Mouse (Mus musculus) adrenal gland, adult (tissue): ENCODE measurements around the gene Mcat.

Experiments used
- DNase-seq, 2 experiments: peaks; one replicate each; pipeline ENCODE4 v3.0.0; 2022 to 2023; ENCODE audit warnings: low spot score in 1 of 2; ENCODE audit not compliant: inconsistent age in 2 of 2

The Mcat gene

GRCm38 (mm10) chr15:83539905-83540304, 23.7 kb downstream of the Mcat start:
- peak; percentile 64 to 79 for DNase-seq

- DNase-seq = no peak
These were observed 24.7 kb downstream of the Mcat start for GRCm38 (mm10) chr15:83538855-83539254.

GRCm38 (mm10) chr15:83535890-83536231, 27.7 kb downstream of the Mcat start:
- no peak for DNase-seq

GRCm38 (mm10) chr15:83534960-83535889, 28.4 kb downstream of the Mcat start:
- DNase-seq = peak in 1 of 2 experiments; percentile 70

- no peak for DNase-seq
These were observed 31.0 kb downstream of the Mcat start for GRCm38 (mm10) chr15:83532606-83533005.

GRCm38 (mm10) chr15:83531961-83532469, 31.6 kb downstream of the Mcat start:
- no peak for DNase-seq

- peak in 1 of 2 experiments; percentile 40 for DNase-seq
These were observed 32.9 kb downstream of the Mcat start for GRCm38 (mm10) chr15:83530688-83531087.

- DNase-seq = peak; percentile 49 to 70
These were observed 33.4 kb downstream of the Mcat start for GRCm38 (mm10) chr15:83530233-83530632.

GRCm38 (mm10) chr15:83529765-83530164, 33.8 kb downstream of the Mcat start:
- DNase-seq = peak; percentile 59 to 79

- DNase-seq = peak in 1 of 2 experiments; percentile 45
These were observed 34.7 kb downstream of the Mcat start for GRCm38 (mm10) chr15:83528892-83529291.

GRCm38 (mm10) chr15:83527747-83528146, 35.8 kb downstream of the Mcat start:
- DNase-seq = no peak

GRCm38 (mm10) chr15:83527092-83527437, 36.5 kb downstream of the Mcat start:
- DNase-seq = no peak

GRCm38 (mm10) chr15:83526424-83527091, 37.0 kb downstream of the Mcat start, which contains the start of gene Bik:
Gene Bik (plus strand): TSS chr15:83526862.
- DNase-seq = peak; percentile 74 to 85

- DNase-seq = no peak
These were observed 39.3 kb downstream of the Mcat start for GRCm38 (mm10) chr15:83524333-83524729.

- no peak for DNase-seq
These were observed 39.8 kb downstream of the Mcat start for GRCm38 (mm10) chr15:83523638-83524332.

- DNase-seq = peak; percentile 60 to 83
These were observed 40.4 kb downstream of the Mcat start for GRCm38 (mm10) chr15:83523196-83523595.

GRCm38 (mm10) chr15:83520861-83521382, 42.7 kb downstream of the Mcat start:
- no peak for DNase-seq

GRCm38 (mm10) chr15:83518215-83519048, 45.2 kb downstream of the Mcat start:
- peak; percentile 64 to 92 for DNase-seq

GRCm38 (mm10) chr15:83515018-83515417, 48.6 kb downstream of the Mcat start:
- DNase-seq = no peak
